Mouse (Mus musculus): ENCODE data around the gene Chic1.

The Chic1 gene

DNA sequence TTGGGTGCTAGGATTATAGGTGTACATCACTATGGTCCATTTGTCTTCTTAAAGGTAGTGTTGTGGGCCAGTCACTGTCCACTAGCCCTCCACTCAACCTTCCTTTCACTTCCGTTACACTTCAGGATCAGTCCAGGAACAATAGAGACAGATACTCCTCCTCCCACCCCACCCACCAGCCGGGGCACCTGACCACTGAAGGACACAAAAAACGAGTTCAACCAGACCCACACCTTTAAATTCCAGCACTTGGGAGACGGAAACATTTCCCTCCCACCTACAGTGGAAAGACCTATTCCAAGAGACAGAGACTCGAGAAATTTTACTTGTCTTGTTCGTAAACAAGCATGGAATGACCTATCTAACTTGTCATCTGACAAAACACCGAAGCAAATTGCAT is 76.0 kb downstream of the Chic1 start:
- DNase-seq (ENCODE audit: low spot score in 2 of 2), result no peak

DNA sequence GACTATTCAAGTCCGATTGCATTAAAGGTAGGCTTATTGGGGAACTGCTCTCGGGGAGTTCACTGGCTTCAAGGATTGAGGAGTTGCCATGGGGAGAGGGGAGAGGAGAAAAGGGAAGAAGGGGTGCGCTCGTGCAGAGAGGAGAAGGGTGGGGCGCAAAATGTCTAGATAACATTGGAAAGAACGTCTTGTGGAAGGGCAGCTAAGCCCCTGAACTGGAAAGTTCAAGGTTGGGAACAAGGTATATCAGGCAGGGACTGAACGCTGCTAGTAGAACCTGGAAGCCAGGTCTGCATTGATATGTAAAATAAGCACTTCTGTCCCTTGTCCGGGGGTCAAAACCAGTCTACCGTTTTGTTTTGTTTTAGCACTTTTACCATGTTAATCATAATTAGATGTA is 81.7 kb downstream of the Chic1 start:
- no peak for DNase-seq (ENCODE audit: low spot score in 2 of 2)

DNA sequence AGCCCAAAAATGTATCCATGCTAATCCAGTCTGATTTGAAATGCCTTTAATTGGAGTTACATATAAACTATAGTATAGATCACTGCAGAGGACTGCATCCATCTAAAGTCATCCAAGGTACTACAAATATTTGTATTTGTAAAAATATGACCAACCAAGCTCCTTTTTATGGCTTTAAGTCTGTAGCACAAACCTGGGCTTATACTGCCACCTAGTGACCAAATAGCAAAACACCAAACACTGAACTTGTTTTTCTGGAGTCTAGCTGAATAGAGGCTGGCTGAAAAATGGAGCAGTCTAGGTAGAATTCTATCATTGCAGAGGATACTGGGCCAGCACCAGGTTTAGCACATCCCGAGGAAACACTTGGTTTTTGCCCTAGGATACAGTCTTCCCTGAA is 84.5 kb downstream of the Chic1 start:
- DNase-seq (ENCODE audit: low spot score in 2 of 2), result no peak

DNA sequence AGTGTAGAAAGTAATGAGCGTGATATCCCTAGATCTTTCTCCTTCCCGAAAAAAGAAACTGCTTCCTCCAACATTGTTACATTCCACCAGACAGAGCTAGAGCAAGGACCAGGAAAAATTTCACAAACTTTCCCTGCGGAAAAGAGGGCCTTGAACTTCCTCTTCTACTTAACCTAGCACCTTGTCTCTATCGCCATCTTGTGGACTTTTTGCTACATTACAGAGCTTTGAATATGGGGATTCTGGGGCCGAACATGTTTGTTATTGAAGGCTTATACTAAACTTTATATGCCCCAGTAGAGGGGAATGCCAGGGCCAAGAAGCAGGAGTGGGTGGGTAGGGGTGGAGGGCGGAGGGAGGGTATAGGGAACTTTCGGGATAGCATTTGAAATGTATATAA is 87.5 kb downstream of the Chic1 start:
- no peak for DNase-seq (ENCODE audit: low spot score in 2 of 2)
